Mouse (Mus musculus): ENCODE data around the gene Ppdpf. TPM values are rescaled to one million over a fixed set of nuclear protein-coding genes. Genes with fewer than 3 reads are reported as not detected.

Ppdpf gene
- total and polyA plus RNA-seq, 2 experiments from 2014 or later: 300 to 347 TPM

DNA sequence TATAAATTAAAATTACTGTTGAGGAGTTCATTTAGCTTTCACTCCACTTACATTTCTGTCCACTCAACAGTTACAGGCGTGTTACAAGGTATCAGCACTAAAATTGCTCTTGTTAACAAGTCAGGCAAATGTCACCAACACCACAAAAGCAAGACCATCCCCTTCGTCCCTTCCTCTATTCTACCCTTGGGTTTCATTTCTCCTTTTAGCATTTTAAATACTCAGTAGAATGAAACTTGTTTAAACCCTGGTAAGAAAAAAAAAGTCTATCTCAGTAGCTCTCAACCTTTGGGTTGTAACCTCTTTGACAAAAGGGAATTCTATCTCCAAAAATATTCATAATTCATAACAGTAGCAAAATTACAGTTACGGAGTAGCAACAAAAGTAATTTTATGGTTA lies 6.0 kb downstream of the Ppdpf start:
- TF ChIP-seq CTCF (IDR thresholded peaks at IDR 0.05; ENCODE audit: low read depth): no peak
- ATAC-seq: no peak

GRCm38 (mm10) chr2:181196628-181197300 lies 9.7 kb downstream of the Ppdpf start:
- no peak for TF ChIP-seq CTCF (IDR thresholded peaks at IDR 0.05; ENCODE audit: low read depth)
- Histone ChIP-seq H3K27ac (no peak overlapping the region), H3K9me3 (ENCODE audit: low read length) (no peaks in the 10 kb centered on the region), H3K4me3 (ENCODE audit: low read length) (no peak overlapping the region), H3K27me3 (ENCODE audit: insufficient read depth, low read length) (no peaks in the 10 kb centered on the region), H3K4me2 (ENCODE audit: low read depth, low read length) (no peak overlapping the region), H3K4me1 (ENCODE audit: insufficient read depth, low read length) (no peaks in the 10 kb centered on the region), H3K9ac (replicated peaks; ENCODE audit: low read length) (no peak overlapping the region), H3K36me3 (ENCODE audit: insufficient read depth, low read length) (no peaks in the 10 kb centered on the region)
- 85% methylated on average over 4 of the region's 4 CpGs for WGBS
- DNase-seq (ENCODE audit: low spot score) (no peak), ATAC-seq (no peak)

More for the DNA sequence above, 6.0 kb downstream of the Ppdpf start:
- no peak for DNase-seq (ENCODE audit: low spot score)
- Histone ChIP-seq H3K4me2 (ENCODE audit: low read depth, low read length) (no peak overlapping the region), H3K9ac (replicated peaks; ENCODE audit: low read length) (no peak overlapping the region), H3K36me3 (ENCODE audit: insufficient read depth, low read length) (no peaks in the 10 kb centered on the region), H3K4me3 (ENCODE audit: low read length) (no peak overlapping the region), H3K9me3 (ENCODE audit: low read length) (no peaks in the 10 kb centered on the region), H3K27ac (no peak overlapping the region), H3K27me3 (ENCODE audit: insufficient read depth, low read length) (no peaks in the 10 kb centered on the region), H3K4me1 (ENCODE audit: insufficient read depth, low read length) (0 out of 2 replicates have a peak, but pooled peaks cover 2% of the 10 kb centered on the region)
- 76% methylated on average over 3 of the region's 3 CpGs for WGBS

DNA sequence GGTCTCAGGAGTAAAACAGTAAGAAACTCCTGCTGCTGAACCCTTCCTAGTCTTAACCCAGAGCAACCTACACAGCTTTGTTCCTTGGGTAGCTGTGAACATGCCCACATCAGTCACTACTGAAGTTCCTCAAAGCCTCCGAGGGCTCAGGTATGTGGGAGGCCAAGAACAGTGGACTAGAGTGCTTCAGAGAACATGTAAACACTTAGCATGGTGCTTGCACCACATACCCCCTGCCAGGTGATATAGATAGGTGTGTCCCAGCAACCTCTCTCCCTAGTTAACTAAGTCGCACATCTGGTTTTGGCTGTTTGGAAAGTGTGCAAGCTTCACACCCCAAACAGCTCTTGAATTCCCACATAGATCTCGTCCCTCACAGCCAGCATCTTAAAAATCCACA lies 14.6 kb downstream of the Ppdpf start:
- no peak overlapping the region for H3K9ac ChIP-seq (replicated peaks; ENCODE audit: low read length)
- DNase-seq (ENCODE audit: low spot score): no peak
- H3K4me1 ChIP-seq (ENCODE audit: insufficient read depth, low read length): no peaks in the 10 kb centered on the region
- no peak overlapping the region for H3K27ac ChIP-seq
- H3K4me3 ChIP-seq (ENCODE audit: low read length): no peak overlapping the region
- no peak overlapping the region for H3K4me2 ChIP-seq (ENCODE audit: low read depth, low read length)
- no peaks in the 10 kb centered on the region for H3K9me3 ChIP-seq (ENCODE audit: low read length)
- ATAC-seq: no peak
- H3K27me3 ChIP-seq (ENCODE audit: insufficient read depth, low read length): no peaks in the 10 kb centered on the region
- TF ChIP-seq CTCF (IDR thresholded peaks at IDR 0.05; ENCODE audit: low read depth): no peak
- no peaks in the 10 kb centered on the region for H3K36me3 ChIP-seq (ENCODE audit: insufficient read depth, low read length)
- WGBS: 81% methylated on average over 3 of the region's 3 CpGs

DNA sequence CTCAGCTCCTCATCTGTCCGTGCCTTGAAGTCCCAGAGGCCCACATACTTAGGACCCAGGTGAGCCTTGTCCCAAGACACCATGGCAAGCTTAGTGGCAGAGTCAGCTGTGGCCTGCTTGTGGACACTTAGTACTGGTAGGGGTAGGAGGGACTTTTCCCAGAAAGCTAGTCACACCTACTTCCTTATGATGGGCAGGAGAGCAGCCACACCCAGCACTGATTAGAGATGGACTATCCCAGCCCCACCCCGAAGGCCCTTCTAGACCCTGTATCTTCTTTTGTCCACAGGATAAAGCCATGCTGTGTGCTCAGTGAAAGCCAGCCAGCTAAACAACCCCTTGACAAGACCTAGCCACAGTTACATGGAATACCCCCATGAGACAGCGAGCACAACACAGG lies 15.4 kb downstream of the Ppdpf start, which contains the start of gene Ptk6:
Ptk6 (minus strand) TSS at position 368 of the 400 bp plus-strand sequence.
- TF ChIP-seq CTCF (IDR thresholded peaks at IDR 0.05; ENCODE audit: low read depth): no peak
- no peak within 1 kb of the TSS for H3K4me2 ChIP-seq (ENCODE audit: low read depth, low read length)
- no peak within 1 kb of the TSS for H3K9ac ChIP-seq (replicated peaks; ENCODE audit: low read length)
- 91% methylated on average over 3 of the region's 3 CpGs for WGBS
- no peaks in the 10 kb centered on the region for H3K27me3 ChIP-seq (ENCODE audit: insufficient read depth, low read length)
- no peak within 1 kb of the TSS for H3K27ac ChIP-seq
- no peak for ATAC-seq
- no peak for DNase-seq (ENCODE audit: low spot score)
- H3K4me3 ChIP-seq (ENCODE audit: low read length): no peak within 1 kb of the TSS
- H3K4me1 ChIP-seq (ENCODE audit: insufficient read depth, low read length): no peaks in the 10 kb centered on the region
- H3K9me3 ChIP-seq (ENCODE audit: low read length): no peaks in the 10 kb centered on the region
- H3K36me3 ChIP-seq (ENCODE audit: insufficient read depth, low read length): no peaks in the 10 kb centered on the region

GRCm38 (mm10) chr2:181202886-181203285 lies 15.8 kb downstream of the Ppdpf start:
- no peak for ATAC-seq
- WGBS: 71% methylated on average over 6 of the region's 6 CpGs
- H3K27ac ChIP-seq: no peak overlapping the region
- no peak overlapping the region for H3K9ac ChIP-seq (replicated peaks; ENCODE audit: low read length)
- no peak overlapping the region for H3K4me3 ChIP-seq (ENCODE audit: low read length)
- H3K27me3 ChIP-seq (ENCODE audit: insufficient read depth, low read length): no peaks in the 10 kb centered on the region
- H3K9me3 ChIP-seq (ENCODE audit: low read length): no peaks in the 10 kb centered on the region
- H3K4me2 ChIP-seq (ENCODE audit: low read depth, low read length): no peak overlapping the region
- H3K4me1 ChIP-seq (ENCODE audit: insufficient read depth, low read length): no peaks in the 10 kb centered on the region
- no peak for DNase-seq (ENCODE audit: low spot score)
- TF ChIP-seq CTCF (IDR thresholded peaks at IDR 0.05; ENCODE audit: low read depth): no peak
- no peaks in the 10 kb centered on the region for H3K36me3 ChIP-seq (ENCODE audit: insufficient read depth, low read length)

GRCm38 (mm10) chr2:181205678-181206077 lies 18.6 kb downstream of the Ppdpf start:
- H3K9ac ChIP-seq (replicated peaks; ENCODE audit: low read length): no peak overlapping the region
- TF ChIP-seq CTCF (IDR thresholded peaks at IDR 0.05; ENCODE audit: low read depth): no peak
- WGBS: 89% methylated on average over 5 of the region's 5 CpGs
- H3K4me1 ChIP-seq (ENCODE audit: insufficient read depth, low read length): no peaks in the 10 kb centered on the region
- H3K27me3 ChIP-seq (ENCODE audit: insufficient read depth, low read length): no peaks in the 10 kb centered on the region
- H3K27ac ChIP-seq: no peak overlapping the region
- H3K4me2 ChIP-seq (ENCODE audit: low read depth, low read length): no peak overlapping the region
- ATAC-seq (no peak), DNase-seq (ENCODE audit: low spot score) (no peak)
- no peaks in the 10 kb centered on the region for H3K9me3 ChIP-seq (ENCODE audit: low read length)
- no peak overlapping the region for H3K4me3 ChIP-seq (ENCODE audit: low read length)
- H3K36me3 ChIP-seq (ENCODE audit: insufficient read depth, low read length): no peaks in the 10 kb centered on the region

- Histone ChIP-seq H3K4me3 (ENCODE audit: low read length) (no peak overlapping the region), H3K4me2 (ENCODE audit: low read depth, low read length) (no peak overlapping the region), H3K9ac (replicated peaks; ENCODE audit: low read length) (no peak overlapping the region), H3K9me3 (ENCODE audit: low read length) (no peaks in the 10 kb centered on the region), H3K27ac (no peak overlapping the region), H3K36me3 (ENCODE audit: insufficient read depth, low read length) (no peaks in the 10 kb centered on the region), H3K27me3 (ENCODE audit: insufficient read depth, low read length) (no peaks in the 10 kb centered on the region; the same call in 1 of the 2 replicates), H3K4me1 (ENCODE audit: insufficient read depth, low read length) (no peaks in the 10 kb centered on the region)
- no peak for TF ChIP-seq CTCF (IDR thresholded peaks at IDR 0.05; ENCODE audit: low read depth)
- ATAC-seq (no peak), DNase-seq (ENCODE audit: low spot score) (no peak)
- 78% methylated on average over 9 of the region's 9 CpGs for WGBS
Measured at GRCm38 (mm10) chr2:181206118-181206517, 19.1 kb downstream of the Ppdpf start.

All from hindbrain, postnatal 0 days (tissue).